Mouse (Mus musculus): Measurements from ENCODE around the gene Wfdc12. TPM values are rescaled to one million over a fixed set of nuclear protein-coding genes. Genes with fewer than 3 reads are reported as not detected.
"Not testable (repeated sequence)": the region's sequence is repeated elsewhere in the genome, so short reads cannot be mapped to it uniquely, and the experiment has no call there.

Gene Wfdc12
- polyA plus RNA-seq (2015; fragmentation: Nextera tagmentation; extraction: Ambion mirVana), result not detected in 2 replicates

- Histone ChIP-seq H3K9ac (replicated peaks; ENCODE audit: low read length) (no peak within 1 kb of the TSS), H3K4me1 (ENCODE audit: insufficient read depth, low read length) (no peaks in the 10 kb centered on the region), H3K4me2 (replicated peaks; ENCODE audit: low read depth, low read length) (no peak within 1 kb of the TSS), H3K9me3 (ENCODE audit: low read length) (no peaks in the 10 kb centered on the region), H3K4me3 (ENCODE audit: low read length) (no peak within 1 kb of the TSS), H3K36me3 (ENCODE audit: insufficient read depth, low read length) (no peaks in the 10 kb centered on the region), H3K27ac (ENCODE audit: low read length) (no peak within 1 kb of the TSS), H3K27me3 (ENCODE audit: insufficient read depth, low read length) (no peaks in the 10 kb centered on the region)
- ATAC-seq (ENCODE audit: low FRiP score, low TSS enrichment), result no peak
- WGBS, result 90% methylated on average over 6 of the region's 6 CpGs
These were observed at the start of gene Wfdc12 for GRCm38 (mm10) chr2:164190576-164190975. Wfdc12 (minus strand) TSS chr2:164190608.

GRCm38 (mm10) chr2:164238366-164238765 lies 48.0 kb upstream of the Wfdc12 start, which contains the start of gene Svs2:
Svs2 (minus strand) TSS chr2:164238466.
- H3K27ac ChIP-seq (ENCODE audit: low read length), result no peak within 1 kb of the TSS
- no peaks in the 10 kb centered on the region for H3K4me1 ChIP-seq (ENCODE audit: insufficient read depth, low read length)
- H3K9me3 ChIP-seq (ENCODE audit: low read length), result no peaks in the 10 kb centered on the region
- H3K9ac ChIP-seq (replicated peaks; ENCODE audit: low read length), result no peak within 1 kb of the TSS
- WGBS, result 77% methylated on average over 3 of the region's 3 CpGs
- no peaks in the 10 kb centered on the region for H3K36me3 ChIP-seq (ENCODE audit: insufficient read depth, low read length)
- ATAC-seq (ENCODE audit: low FRiP score, low TSS enrichment), result no peak
- H3K4me3 ChIP-seq (ENCODE audit: low read length), result no peak within 1 kb of the TSS
- no peak within 1 kb of the TSS for H3K4me2 ChIP-seq (replicated peaks; ENCODE audit: low read depth, low read length)
- H3K27me3 ChIP-seq (ENCODE audit: insufficient read depth, low read length), result no peaks in the 10 kb centered on the region

- no peak overlapping the region for H3K4me2 ChIP-seq (replicated peaks; ENCODE audit: low read depth, low read length)
- no peak overlapping the region for H3K9ac ChIP-seq (replicated peaks; ENCODE audit: low read length)
- no peak for ATAC-seq (ENCODE audit: low FRiP score, low TSS enrichment)
- no peak overlapping the region for H3K4me3 ChIP-seq (ENCODE audit: low read length)
- 83% methylated on average over 8 of the region's 8 CpGs for WGBS
- H3K9me3 ChIP-seq (ENCODE audit: low read length), result no peaks in the 10 kb centered on the region
- no peak overlapping the region for H3K27ac ChIP-seq (ENCODE audit: low read length)
- H3K36me3 ChIP-seq (ENCODE audit: insufficient read depth, low read length), result no peaks in the 10 kb centered on the region
- no peaks in the 10 kb centered on the region for H3K27me3 ChIP-seq (ENCODE audit: insufficient read depth, low read length)
- H3K4me1 ChIP-seq (ENCODE audit: insufficient read depth, low read length), result no peaks in the 10 kb centered on the region
These were observed 42.3 kb upstream of the Wfdc12 start for GRCm38 (mm10) chr2:164232671-164233070.

- 84% methylated on average over 8 of the region's 8 CpGs for WGBS
- H3K9me3 ChIP-seq (ENCODE audit: low read length), result no peaks in the 10 kb centered on the region
These were observed 38.1 kb upstream of the Wfdc12 start for GRCm38 (mm10) chr2:164228361-164229070.

GRCm38 (mm10) chr2:164221522-164221921 lies 31.1 kb upstream of the Wfdc12 start, which contains the start of gene Wfdc15b:
Wfdc15b (minus strand) TSS chr2:164221660.
- H3K9ac ChIP-seq (replicated peaks; ENCODE audit: low read length), result no peak within 1 kb of the TSS
- WGBS, result 43% methylated on average over 11 of the region's 11 CpGs
- H3K9me3 ChIP-seq (ENCODE audit: low read length), result no peaks in the 10 kb centered on the region
- H3K4me1 ChIP-seq (ENCODE audit: insufficient read depth, low read length), result no peaks in the 10 kb centered on the region
- peak within 1 kb of the TSS; percentile 79 for H3K27ac ChIP-seq (ENCODE audit: low read length)
- no peaks in the 10 kb centered on the region for H3K27me3 ChIP-seq (ENCODE audit: insufficient read depth, low read length)
- peak; percentile 51; the same call in 1 of the 2 replicates for ATAC-seq (ENCODE audit: low FRiP score, low TSS enrichment)
- H3K36me3 ChIP-seq (ENCODE audit: insufficient read depth, low read length), result no peaks in the 10 kb centered on the region
- peak within 1 kb of the TSS; percentile 43 for H3K4me2 ChIP-seq (replicated peaks; ENCODE audit: low read depth, low read length)
- peak within 1 kb of the TSS; percentile 30 for H3K4me3 ChIP-seq (ENCODE audit: low read length)

More at GRCm38 (mm10) chr2:164228361-164229070, 38.1 kb upstream of the Wfdc12 start:
- Histone ChIP-seq H3K36me3 (ENCODE audit: insufficient read depth, low read length) (no peaks in the 10 kb centered on the region), H3K9ac (replicated peaks; ENCODE audit: low read length) (no peak overlapping the region), H3K4me3 (ENCODE audit: low read length) (no peak overlapping the region), H3K4me1 (ENCODE audit: insufficient read depth, low read length) (no peaks in the 10 kb centered on the region), H3K27ac (ENCODE audit: low read length) (no peak overlapping the region), H3K4me2 (replicated peaks; ENCODE audit: low read depth, low read length) (no peak overlapping the region), H3K27me3 (ENCODE audit: insufficient read depth, low read length) (no peaks in the 10 kb centered on the region)
- no peak for ATAC-seq (ENCODE audit: low FRiP score, low TSS enrichment)

- H3K27ac ChIP-seq (ENCODE audit: low read length), result no peak overlapping the region
- H3K4me2 ChIP-seq (replicated peaks; ENCODE audit: low read depth, low read length), result no peak overlapping the region; the same call in 1 of the 2 replicates
- H3K4me3 ChIP-seq (ENCODE audit: low read length), result no peak overlapping the region
- H3K4me1 ChIP-seq (ENCODE audit: insufficient read depth, low read length), result no peaks in the 10 kb centered on the region
- 78% methylated on average over 9 of the region's 9 CpGs for WGBS
- H3K36me3 ChIP-seq (ENCODE audit: insufficient read depth, low read length), result no peaks in the 10 kb centered on the region
- H3K27me3 ChIP-seq (ENCODE audit: insufficient read depth, low read length), result no peaks in the 10 kb centered on the region
- H3K9ac ChIP-seq (replicated peaks; ENCODE audit: low read length), result no peak overlapping the region
- no peaks in the 10 kb centered on the region for H3K9me3 ChIP-seq (ENCODE audit: low read length)
- no peak for ATAC-seq (ENCODE audit: low FRiP score, low TSS enrichment)
These were observed 28.9 kb upstream of the Wfdc12 start for GRCm38 (mm10) chr2:164219295-164219694.

GRCm38 (mm10) chr2:164212711-164213110 lies 22.3 kb upstream of the Wfdc12 start:
- Histone ChIP-seq H3K27ac (ENCODE audit: low read length) (no peak overlapping the region), H3K9me3 (ENCODE audit: low read length) (no peaks in the 10 kb centered on the region), H3K27me3 (ENCODE audit: insufficient read depth, low read length) (no peaks in the 10 kb centered on the region), H3K36me3 (ENCODE audit: insufficient read depth, low read length) (no peaks in the 10 kb centered on the region), H3K9ac (replicated peaks; ENCODE audit: low read length) (no peak overlapping the region), H3K4me3 (ENCODE audit: low read length) (no peak overlapping the region), H3K4me1 (ENCODE audit: insufficient read depth, low read length) (no peaks in the 10 kb centered on the region), H3K4me2 (replicated peaks; ENCODE audit: low read depth, low read length) (no peak overlapping the region)
- 88% methylated on average over 5 of the region's 5 CpGs for WGBS
- no peak for ATAC-seq (ENCODE audit: low FRiP score, low TSS enrichment)

- no peak overlapping the region for H3K27ac ChIP-seq (ENCODE audit: low read length)
- H3K9me3 ChIP-seq (ENCODE audit: low read length), result no peaks in the 10 kb centered on the region
- no peak for ATAC-seq (ENCODE audit: low FRiP score, low TSS enrichment)
- no peaks in the 10 kb centered on the region for H3K27me3 ChIP-seq (ENCODE audit: insufficient read depth, low read length)
- no peaks in the 10 kb centered on the region for H3K4me1 ChIP-seq (ENCODE audit: insufficient read depth, low read length)
- WGBS, result 91% methylated on average over 4 of the region's 4 CpGs
- no peaks in the 10 kb centered on the region for H3K36me3 ChIP-seq (ENCODE audit: insufficient read depth, low read length)
- no peak overlapping the region for H3K4me3 ChIP-seq (ENCODE audit: low read length)
- H3K4me2 ChIP-seq (replicated peaks; ENCODE audit: low read depth, low read length), result no peak overlapping the region
- H3K9ac ChIP-seq (replicated peaks; ENCODE audit: low read length), result no peak overlapping the region
These were observed 20.5 kb upstream of the Wfdc12 start for GRCm38 (mm10) chr2:164210892-164211291.

GRCm38 (mm10) chr2:164206676-164207075 lies 16.3 kb upstream of the Wfdc12 start:
- no peak for ATAC-seq (ENCODE audit: low FRiP score, low TSS enrichment)
- WGBS, result 70% methylated on average over 4 of the region's 4 CpGs
- H3K4me3 ChIP-seq (ENCODE audit: low read length), result no peak overlapping the region

GRCm38 (mm10) chr2:164206011-164206410 lies 15.6 kb upstream of the Wfdc12 start:
- not testable (repeated sequence) for ATAC-seq (ENCODE audit: low FRiP score, low TSS enrichment); H3K27ac ChIP-seq (ENCODE audit: low read length)
- 89% methylated on average over 10 of the region's 10 CpGs for WGBS

More at GRCm38 (mm10) chr2:164206676-164207075, 16.3 kb upstream of the Wfdc12 start:
- H3K9ac ChIP-seq (replicated peaks; ENCODE audit: low read length), result no peak overlapping the region
- H3K36me3 ChIP-seq (ENCODE audit: insufficient read depth, low read length), result no peaks in the 10 kb centered on the region
- no peak overlapping the region for H3K27ac ChIP-seq (ENCODE audit: low read length)
- no peaks in the 10 kb centered on the region for H3K4me1 ChIP-seq (ENCODE audit: insufficient read depth, low read length)
- H3K9me3 ChIP-seq (ENCODE audit: low read length), result no peaks in the 10 kb centered on the region
- no peak overlapping the region for H3K4me2 ChIP-seq (replicated peaks; ENCODE audit: low read depth, low read length)
- H3K27me3 ChIP-seq (ENCODE audit: insufficient read depth, low read length), result no peaks in the 10 kb centered on the region

More at GRCm38 (mm10) chr2:164206011-164206410, 15.6 kb upstream of the Wfdc12 start:
- not testable (repeated sequence) for H3K27me3 ChIP-seq (ENCODE audit: insufficient read depth, low read length); H3K36me3 ChIP-seq (ENCODE audit: insufficient read depth, low read length); H3K4me3 ChIP-seq (ENCODE audit: low read length); H3K4me2 ChIP-seq (replicated peaks; ENCODE audit: low read depth, low read length); H3K4me1 ChIP-seq (ENCODE audit: insufficient read depth, low read length); H3K9ac ChIP-seq (replicated peaks; ENCODE audit: low read length); H3K9me3 ChIP-seq (ENCODE audit: low read length)
